In the genomic region with DNA sequence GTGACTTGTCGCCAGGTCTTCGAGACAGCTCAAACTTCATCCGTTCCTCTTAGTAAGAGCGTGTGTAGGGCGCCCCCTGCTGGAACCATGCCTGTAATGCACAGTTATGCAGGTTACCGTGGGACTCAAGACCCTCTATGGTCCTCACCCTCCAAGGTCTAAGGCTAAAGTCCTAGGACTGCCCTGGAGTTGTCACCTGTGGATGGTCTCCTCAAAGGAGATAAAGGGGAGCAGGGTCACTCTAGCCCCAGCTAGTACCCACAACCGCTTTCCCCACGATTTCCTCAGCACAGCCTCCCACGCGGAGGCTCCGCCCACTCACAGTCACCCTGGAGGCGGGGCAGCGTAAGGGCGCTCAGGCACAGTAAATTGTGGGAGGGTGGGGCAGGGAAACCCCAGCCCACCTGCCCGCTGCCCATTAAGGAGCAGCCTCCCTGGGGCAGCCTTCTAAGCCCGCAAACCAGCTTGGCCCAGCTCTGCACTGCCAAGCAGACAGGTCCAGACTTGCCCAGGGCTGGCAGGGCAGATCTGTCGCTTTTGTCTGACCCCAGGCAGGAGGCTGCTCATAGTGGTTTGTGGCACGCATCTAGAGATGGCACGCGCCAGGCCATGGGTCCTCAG, we compare ENCODE assay signal across 8 mouse cellular contexts. TPM values are rescaled to one million over a fixed set of nuclear protein-coding genes. Genes with fewer than 3 reads are reported as not detected.
DNase-seq lines count a peak whose midpoint lies in the region; ATAC-seq and TF ChIP-seq lines count a peak whose summit lies in the region.

No protein-coding gene starts in this region.

- no peak overlapping the region for H3K27ac ChIP-seq in embryonic fibroblast, embryonic 13.5 days (ENCODE audit: insufficient read depth, low read length)
- no peak overlapping the region for H3K27ac ChIP-seq in lung, embryonic 14.5 days (ENCODE audit: low read depth)

- no peaks in the 10 kb centered on the region for H3K36me3 ChIP-seq in E14TG2a.4 (ENCODE audit: insufficient read depth, low read length)
- H3K36me3 ChIP-seq in lung, embryonic 14.5 days (ENCODE audit: insufficient read depth): no peaks in the 10 kb centered on the region

- peaks cover 31% of the 10 kb centered on the region for H3K4me1 ChIP-seq in E14TG2a.4 (replicated peaks; ENCODE audit: low read depth, low read length)
- H3K4me1 ChIP-seq in embryonic fibroblast, embryonic 13.5 days (ENCODE audit: control insufficient read depth, insufficient read depth, low read length): no peaks in the 10 kb centered on the region
- H3K4me1 ChIP-seq in lung, embryonic 14.5 days (ENCODE audit: insufficient read depth): no peaks in the 10 kb centered on the region

- WGBS in large intestine, adult 2 months: 24% methylated on average over 20 of the region's 20 CpGs
- WGBS in lung, embryonic 14.5 days: 32% methylated on average over 20 of the region's 20 CpGs

- H3K9ac ChIP-seq in lung, embryonic 14.5 days: no peak overlapping the region

- intact Hi-C loops in heart, postnatal 14 days (cut with DNase I): no loop called here

- peak; percentile 85 for TF ChIP-seq CTCF in E14TG2a.4 (conservative IDR thresholded peaks at IDR 0.05; ENCODE audit: low read length)
- TF ChIP-seq CTCF in embryonic fibroblast, embryonic 13.5 days (IDR thresholded peaks at IDR 0.05; ENCODE audit: borderline replicate concordance, insufficient read depth, low read length): peak; percentile 69; the same call in 1 of the 2 replicates
- TF ChIP-seq CTCF in lung, embryonic 14.5 days (IDR thresholded peaks at IDR 0.05; ENCODE audit: low read depth): peak; percentile 82

- peak overlapping the region; percentile 15 for H3K4me2 ChIP-seq in lung, embryonic 14.5 days

- peak; percentile 56; the same call in 1 of the 2 replicates for ATAC-seq in lung, embryonic 14.5 days (ENCODE audit: insufficient read depth)

- peak; percentile 84 for DNase-seq in brain, adult 2 months (ENCODE audit: low read depth, low spot score)
- DNase-seq in heart, postnatal 14 days: peak; percentile 55 to 67
- DNase-seq in large intestine, adult 2 months (ENCODE audit: low read depth, low spot score): peak; percentile 25
- DNase-seq in lung, embryonic 14.5 days: peak; percentile 78
- peak; percentile 47 for DNase-seq in ovary, postnatal 14 days (ENCODE audit: low spot score)
- peak; percentile 59 for DNase-seq in thymus, postnatal 25 days

- no peak for TF ChIP-seq POLR2A in embryonic fibroblast, embryonic 13.5 days (IDR thresholded peaks at IDR 0.05; ENCODE audit: low read depth, low read length)

- H3K9me3 ChIP-seq in E14TG2a.4 (ENCODE audit: low read length): no peaks in the 10 kb centered on the region
- no peaks in the 10 kb centered on the region for H3K9me3 ChIP-seq in lung, embryonic 14.5 days (ENCODE audit: low read depth, low read length)

- H3K4me3 ChIP-seq in E14TG2a.4 (replicated peaks; ENCODE audit: low read length): peak overlapping the region; percentile 63
- no peak overlapping the region for H3K4me3 ChIP-seq in embryonic fibroblast, embryonic 13.5 days (ENCODE audit: insufficient read depth, low read length)
- H3K4me3 ChIP-seq in lung, embryonic 14.5 days (ENCODE audit: low read depth, low read length): no peak overlapping the region

- H3K27me3 ChIP-seq in E14TG2a.4 (ENCODE audit: insufficient read depth, low read length): peaks cover 82% of the 10 kb centered on the region
- H3K27me3 ChIP-seq in lung, embryonic 14.5 days (ENCODE audit: insufficient read depth, low read length): no peaks in the 10 kb centered on the region

RNA-seq across cellular contexts. Expression of a gene that starts 34.5 kb away (rescaled TPM):
- polyA plus RNA-seq in embryonic fibroblast, embryonic 13.5 days (2011; ENCODE audit: insufficient read length, low read depth, missing spikeins): not detected in 2 replicates
- under 1 TPM; 0.05 to 0.07 TPM for total RNA-seq in heart, postnatal 14 days (2021)
- 0.07 and 0.10 TPM in 2 replicates for polyA plus RNA-seq in large intestine, adult 2 months (2012; rRNA removed)
- 0.17 and 0.84 TPM in 2 replicates for polyA plus RNA-seq in lung, embryonic 14.5 days (2014; fragmentation: Nextera tagmentation; extraction: Ambion mirVana)

RNA-seq across cellular contexts. Expression of a gene that starts 36.7 kb away (rescaled TPM):
- polyA plus RNA-seq in embryonic fibroblast, embryonic 13.5 days (2011; ENCODE audit: insufficient read length, low read depth, missing spikeins): 9.9 and 13.0 TPM in 2 replicates
- 10 to 100 TPM; 12.6 to 13.5 TPM for total RNA-seq in heart, postnatal 14 days (2021)
- 20.8 and 21.7 TPM in 2 replicates for polyA plus RNA-seq in large intestine, adult 2 months (2012; rRNA removed)
- 36.2 and 38.0 TPM in 2 replicates for polyA plus RNA-seq in lung, embryonic 14.5 days (2014; fragmentation: Nextera tagmentation; extraction: Ambion mirVana)

RNA-seq across cellular contexts. Expression of a gene that starts 55.0 kb away (rescaled TPM):
- 85.8 and 86.3 TPM in 2 replicates for polyA plus RNA-seq in embryonic fibroblast, embryonic 13.5 days (2011; ENCODE audit: insufficient read length, low read depth, missing spikeins)
- total RNA-seq in heart, postnatal 14 days (2021): 100 to 1,000 TPM; 121 to 126 TPM
- 87.7 and 92.5 TPM in 2 replicates for polyA plus RNA-seq in large intestine, adult 2 months (2012; rRNA removed)
- 142 and 151 TPM in 2 replicates for polyA plus RNA-seq in lung, embryonic 14.5 days (2014; fragmentation: Nextera tagmentation; extraction: Ambion mirVana)

Comparison
In these comparisons a context has a peak if more than half of its experiments do, and no peak if none do; other contexts are left out.
1. DNase-seq: peak in every context shown above with its lines; median percentile 84 in brain, adult 2 months; 78 in lung, embryonic 14.5 days; 61 in heart, postnatal 14 days; 59 in thymus, postnatal 25 days; 47 in ovary, postnatal 14 days; 25 in large intestine, adult 2 months.